Mouse (Mus musculus): ENCODE results near the gene Hdac10. TPM values are rescaled to one million over a fixed set of nuclear protein-coding genes. Genes with fewer than 3 reads are reported as not detected.
A peak's percentile ranks its signal among the peaks of the same experiment; 100 is the strongest.

Gene Hdac10
- total and polyA plus RNA-seq, 3 experiments, result 8.2 to 17.7 (median 9.5) TPM

GRCm38 (mm10) chr15:89092181-89092580, 36.3 kb downstream of the Hdac10 start:
- dilution Hi-C loops (cut with MboI; ENCODE audit: extremely low pct_ligation_motif_present, extremely low pct_unique_long_range_greater_than_20kb, low sequenced_read_pairs), result no loop called here

DNA sequence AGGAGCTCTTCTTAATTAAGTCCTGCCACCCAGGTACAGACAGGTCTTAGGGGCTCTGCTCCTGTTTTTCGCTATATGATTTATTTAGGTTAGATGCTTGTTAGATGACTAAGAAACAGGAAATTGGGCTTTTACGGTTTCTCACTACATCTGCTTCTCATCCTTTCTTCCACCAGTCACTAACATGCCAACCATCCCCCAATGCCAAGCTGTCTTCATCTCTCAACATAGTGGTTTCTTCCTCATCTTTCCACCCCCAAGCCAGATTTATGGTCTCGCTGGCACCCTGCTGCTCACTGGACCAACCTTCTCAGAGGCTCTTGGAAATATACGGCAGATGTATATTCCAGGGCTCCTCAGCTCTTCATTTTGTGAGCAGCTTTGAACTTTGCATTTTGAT, 37.8 kb downstream of the Hdac10 start:
- H3K4me1 ChIP-seq (ENCODE audit: control insufficient read depth in 1 of 2, insufficient read depth in 2 of 2), result peaks cover 3 to 19% of the 10 kb centered on the region in 2 experiments; a peak in 3 of 4 replicates
- TF ChIP-seq ZNF384 (IDR thresholded peaks at IDR 0.05; ENCODE audit: low read depth, low read length) (no peak), MXI1 (IDR thresholded peaks at IDR 0.05; ENCODE audit: low read depth, low read length) (no peak), HCFC1 (IDR thresholded peaks at IDR 0.05; ENCODE audit: low read depth, low read length) (no peak), BHLHE40 (IDR thresholded peaks at IDR 0.05; ENCODE audit: low read depth, low read length) (no peak)
- no peak overlapping the region for H3K4me3 ChIP-seq (replicated peaks in 1 of 3; ENCODE audit: low read depth in 2 of 3, low read length in 2 of 3, poor library complexity in 1 of 3)
- H3K79me2 ChIP-seq (replicated peaks; ENCODE audit: control insufficient read depth, extremely low read depth, insufficient read depth, poor library complexity, severe bottlenecking), result no peaks in the 10 kb centered on the region
- H3K9ac ChIP-seq (ENCODE audit: insufficient read depth, low read depth), result no peak overlapping the region
- no peaks in the 10 kb centered on the region for H3K27me3 ChIP-seq (replicated peaks)
- DNase-seq (ENCODE audit: extremely low read depth), result no peak
- in situ Hi-C loops (cut with MboI; ENCODE audit: low pct_ligation_motif_present, low pct_unique_long_range_greater_than_20kb, low sequenced_read_pairs) (no loop called here), dilution Hi-C loops (cut with MboI; ENCODE audit: extremely low pct_ligation_motif_present, extremely low pct_unique_long_range_greater_than_20kb, low sequenced_read_pairs) (no loop called here)
- H3K36me3 ChIP-seq (replicated peaks in 1 of 2; ENCODE audit: control insufficient read depth in 1 of 2, insufficient read depth in 1 of 2, low read length in 1 of 2), result peaks cover 41 to 55% of the 10 kb centered on the region in 2 experiments
- H3K4me2 ChIP-seq (ENCODE audit: insufficient read depth, low read depth, poor library complexity, severe bottlenecking), result no peak overlapping the region
- H3K9me3 ChIP-seq (replicated peaks; ENCODE audit: low read length), result no peaks in the 10 kb centered on the region
- H3K27ac ChIP-seq (ENCODE audit: insufficient read depth, low read depth), result no peak overlapping the region

More at GRCm38 (mm10) chr15:89092181-89092580, 36.3 kb downstream of the Hdac10 start:
- H3K27ac ChIP-seq (ENCODE audit: insufficient read depth, low read depth), result no peak overlapping the region
- in situ Hi-C loops (cut with MboI; ENCODE audit: low pct_ligation_motif_present, low pct_unique_long_range_greater_than_20kb, low sequenced_read_pairs), result no loop called here
- H3K79me2 ChIP-seq (replicated peaks; ENCODE audit: control insufficient read depth, extremely low read depth, insufficient read depth, poor library complexity, severe bottlenecking), result no peaks in the 10 kb centered on the region
- no peak overlapping the region for H3K9ac ChIP-seq (ENCODE audit: insufficient read depth, low read depth)
- H3K36me3 ChIP-seq (replicated peaks in 1 of 2; ENCODE audit: control insufficient read depth in 1 of 2, insufficient read depth in 1 of 2, low read length in 1 of 2), result peaks cover 43 to 55% of the 10 kb centered on the region in 2 experiments
- no peak for DNase-seq (ENCODE audit: extremely low read depth)
- H3K9me3 ChIP-seq (replicated peaks; ENCODE audit: low read length), result no peaks in the 10 kb centered on the region
- H3K4me3 ChIP-seq (replicated peaks in 1 of 3; ENCODE audit: low read depth in 2 of 3, low read length in 2 of 3, poor library complexity in 1 of 3), result no peak overlapping the region
- H3K27me3 ChIP-seq (replicated peaks), result no peaks in the 10 kb centered on the region
- TF ChIP-seq UBTF (IDR thresholded peaks at IDR 0.05; ENCODE audit: low read depth, low read length) (no peak), ETS1 (conservative IDR thresholded peaks at IDR 0.05; ENCODE audit: low read depth, low read length) (no peak), ZMIZ1 (IDR thresholded peaks at IDR 0.05; ENCODE audit: low read depth, low read length) (no peak), RAD21 (IDR thresholded peaks at IDR 0.05; ENCODE audit: low read depth, low read length) (no peak), USF1 (IDR thresholded peaks at IDR 0.05; ENCODE audit: low read depth, low read length) (no peak), KAT2A (IDR thresholded peaks at IDR 0.05; ENCODE audit: insufficient replicate concordance, low read length) (no peak), HCFC1 (IDR thresholded peaks at IDR 0.05; ENCODE audit: low read depth, low read length) (no peak)
- no peak overlapping the region for H3K4me2 ChIP-seq (ENCODE audit: insufficient read depth, low read depth, poor library complexity, severe bottlenecking)
- H3K4me1 ChIP-seq (ENCODE audit: control insufficient read depth in 1 of 2, insufficient read depth in 2 of 2), result peaks cover 3 to 19% of the 10 kb centered on the region in 2 experiments; a peak in 3 of 4 replicates

DNA sequence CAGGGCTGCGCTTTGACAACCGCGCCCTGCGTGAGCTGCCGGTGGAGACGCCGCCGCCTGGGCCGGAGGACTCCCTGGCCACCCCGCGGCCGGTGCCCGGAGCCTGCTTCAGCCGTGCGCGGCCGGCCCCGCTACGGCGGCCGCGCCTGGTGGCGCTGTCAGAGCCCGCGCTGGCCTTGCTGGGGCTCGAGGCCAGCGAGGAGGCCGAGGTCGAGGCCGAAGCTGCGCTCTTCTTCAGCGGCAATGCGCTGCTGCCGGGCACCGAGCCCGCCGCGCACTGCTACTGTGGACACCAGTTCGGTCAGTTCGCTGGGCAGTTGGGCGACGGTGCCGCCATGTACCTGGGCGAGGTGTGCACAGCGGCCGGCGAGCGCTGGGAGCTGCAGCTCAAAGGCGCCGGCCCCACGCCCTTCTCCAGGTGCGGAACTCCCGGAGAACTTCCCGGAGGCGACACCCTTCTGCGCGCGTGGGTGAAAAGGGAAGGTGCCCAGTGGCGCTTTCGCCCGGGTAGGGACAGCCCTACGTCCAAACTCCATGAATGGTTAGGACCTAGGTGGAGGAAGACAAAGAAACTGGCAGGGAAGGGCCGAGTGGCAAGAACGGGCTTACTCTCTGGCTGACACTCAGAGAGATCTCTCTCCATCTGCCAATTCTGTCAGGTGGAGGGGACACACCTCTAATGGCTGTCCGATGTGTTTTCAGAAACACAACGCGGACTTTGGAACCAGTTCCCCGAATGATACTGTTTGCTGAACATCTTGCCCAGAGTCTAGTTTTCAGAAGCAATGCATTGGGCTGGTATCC, 39.0 kb downstream of the Hdac10 start:
- Histone ChIP-seq H3K4me1 (ENCODE audit: control insufficient read depth in 1 of 2, insufficient read depth in 2 of 2) (peaks cover 3 to 19% of the 10 kb centered on the region in 2 experiments; a peak in 3 of 4 replicates), H3K27me3 (replicated peaks) (no peaks in the 10 kb centered on the region), H3K36me3 (replicated peaks in 1 of 2; ENCODE audit: control insufficient read depth in 1 of 2, insufficient read depth in 1 of 2, low read length in 1 of 2) (peaks cover 41 to 55% of the 10 kb centered on the region in 2 experiments), H3K79me2 (replicated peaks; ENCODE audit: control insufficient read depth, extremely low read depth, insufficient read depth, poor library complexity, severe bottlenecking) (no peaks in the 10 kb centered on the region), H3K4me2 (ENCODE audit: insufficient read depth, low read depth, poor library complexity, severe bottlenecking) (peak overlapping the region; percentile 81), H3K4me3 (replicated peaks in 1 of 3; ENCODE audit: low read depth in 2 of 3, low read length in 2 of 3, poor library complexity in 1 of 3) (peak overlapping the region; percentile 68 to 95 (median 95)), H3K9ac (ENCODE audit: insufficient read depth, low read depth) (peak overlapping the region; percentile 82), H3K27ac (ENCODE audit: insufficient read depth, low read depth) (0 out of 2 replicates have a peak overlapping the region, but pooled peaks have one; percentile 31), H3K9me3 (replicated peaks; ENCODE audit: low read length) (no peaks in the 10 kb centered on the region)
- no peak for DNase-seq (ENCODE audit: extremely low read depth)
- dilution Hi-C loops (cut with MboI; ENCODE audit: extremely low pct_ligation_motif_present, extremely low pct_unique_long_range_greater_than_20kb, low sequenced_read_pairs), result no loop called here
- in situ Hi-C loops (cut with MboI; ENCODE audit: low pct_ligation_motif_present, low pct_unique_long_range_greater_than_20kb, low sequenced_read_pairs), result no loop called here
- peak; percentile 52 for TF ChIP-seq MXI1 (IDR thresholded peaks at IDR 0.05; ENCODE audit: low read depth, low read length)
- TF ChIP-seq RAD21 (IDR thresholded peaks at IDR 0.05; ENCODE audit: low read depth, low read length), result no peak
- no peak for TF ChIP-seq ZC3H11A (IDR thresholded peaks at IDR 0.05; ENCODE audit: low read depth, low read length)
- TF ChIP-seq CHD2 (IDR thresholded peaks at IDR 0.05; ENCODE audit: low read length), result no peak
- TF ChIP-seq MYC (IDR thresholded peaks at IDR 0.05; ENCODE audit: low read depth, low read length), result no peak
- TF ChIP-seq TCF12 (IDR thresholded peaks at IDR 0.05; ENCODE audit: low read depth, low read length), result no peak
- TF ChIP-seq MAX (IDR thresholded peaks at IDR 0.05; ENCODE audit: low read length), result no peak
- no peak for TF ChIP-seq IRF4 (IDR thresholded peaks at IDR 0.05; ENCODE audit: low read depth, low read length)
- TF ChIP-seq MAFK (IDR thresholded peaks at IDR 0.05; ENCODE audit: insufficient replicate concordance, low read length), result no peak
- TF ChIP-seq SIN3A (IDR thresholded peaks at IDR 0.05; ENCODE audit: low read length), result peak; percentile 58
- no peak for TF ChIP-seq POLR2AphosphoS2 (IDR thresholded peaks at IDR 0.05; ENCODE audit: low read depth, low read length)
- no peak for TF ChIP-seq POLR2A (IDR thresholded peaks at IDR 0.05; ENCODE audit: low read depth, low read length)
- no peak for TF ChIP-seq ZKSCAN1 (IDR thresholded peaks at IDR 0.05; ENCODE audit: borderline replicate concordance, low read depth, low read length)
- no peak for TF ChIP-seq SMC3 (IDR thresholded peaks at IDR 0.05; ENCODE audit: low read depth, low read length)
- TF ChIP-seq BHLHE40 (IDR thresholded peaks at IDR 0.05; ENCODE audit: low read depth, low read length), result no peak
- 0 out of 2 replicates have a peak, but pooled peaks have one; percentile 0 for TF ChIP-seq MEF2A (IDR thresholded peaks at IDR 0.05; ENCODE audit: borderline replicate concordance, low read depth, low read length)
- peak; percentile 82; the same call in 1 of the 2 replicates for TF ChIP-seq UBTF (IDR thresholded peaks at IDR 0.05; ENCODE audit: low read depth, low read length)
